Mouse (Mus musculus) retina, adult 2 months (tissue): Measurements from ENCODE around the gene Lamc1.

ENCODE experiments used
- DNase-seq: peaks from one replicate; pipeline ENCODE4 v3.0.0-alpha.2; 2012; ENCODE audit warnings: low read depth, low spot score

Gene Lamc1

DNA sequence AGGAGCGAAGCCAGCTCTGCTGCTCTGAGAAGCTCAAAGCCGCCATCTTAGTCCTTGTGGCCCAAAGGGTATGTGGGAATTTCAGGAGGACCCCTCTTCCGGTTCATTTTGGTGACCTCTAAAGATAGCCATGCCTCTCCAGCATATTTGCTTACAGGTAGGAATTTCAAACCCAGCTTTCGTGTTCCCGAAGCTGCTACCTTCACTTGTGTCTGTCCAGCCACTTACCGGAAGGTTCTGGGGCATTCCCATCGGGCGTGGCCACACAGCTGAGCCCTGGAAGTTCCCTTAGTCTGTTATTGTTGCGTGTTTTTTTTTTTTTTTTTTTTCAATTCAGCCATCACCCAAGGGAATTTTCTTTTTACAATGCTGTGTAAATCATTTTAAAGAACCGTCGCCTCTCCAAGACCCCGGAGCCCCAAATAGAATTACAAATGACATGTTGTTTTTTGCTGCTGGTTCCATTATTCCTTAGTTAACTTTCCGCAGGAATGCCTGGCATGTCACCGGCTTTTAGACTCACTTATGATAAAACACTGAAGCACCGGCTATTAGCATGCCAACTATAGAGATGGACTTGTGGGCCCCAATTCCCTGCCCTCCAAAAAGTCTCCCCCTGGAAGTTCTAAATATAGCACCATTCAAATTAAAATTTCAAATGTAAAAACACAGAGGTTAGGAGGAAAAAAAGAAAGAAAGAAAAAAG lies 141.2 kb downstream of the Lamc1 start:
- no peak for DNase-seq

DNA sequence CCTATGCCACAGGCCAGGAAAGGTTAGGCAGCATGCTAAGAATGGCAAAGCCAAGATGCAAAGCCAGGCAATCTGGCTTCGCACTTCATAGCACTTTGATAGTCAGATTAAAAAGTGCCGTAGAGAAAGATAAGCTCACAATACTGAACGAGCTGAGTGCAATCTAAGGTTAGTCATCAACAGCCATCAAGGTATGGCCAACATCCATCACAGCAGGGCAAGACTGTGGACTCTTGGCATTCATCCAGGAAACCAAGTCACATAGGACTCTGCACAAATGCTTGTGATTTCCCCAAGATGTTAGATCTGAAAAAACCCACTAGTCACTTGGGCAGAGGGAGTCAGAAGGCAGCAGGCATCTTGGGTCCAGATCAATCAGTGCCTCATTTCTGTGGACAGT lies 144.5 kb downstream of the Lamc1 start:
- DNase-seq: no peak

DNA sequence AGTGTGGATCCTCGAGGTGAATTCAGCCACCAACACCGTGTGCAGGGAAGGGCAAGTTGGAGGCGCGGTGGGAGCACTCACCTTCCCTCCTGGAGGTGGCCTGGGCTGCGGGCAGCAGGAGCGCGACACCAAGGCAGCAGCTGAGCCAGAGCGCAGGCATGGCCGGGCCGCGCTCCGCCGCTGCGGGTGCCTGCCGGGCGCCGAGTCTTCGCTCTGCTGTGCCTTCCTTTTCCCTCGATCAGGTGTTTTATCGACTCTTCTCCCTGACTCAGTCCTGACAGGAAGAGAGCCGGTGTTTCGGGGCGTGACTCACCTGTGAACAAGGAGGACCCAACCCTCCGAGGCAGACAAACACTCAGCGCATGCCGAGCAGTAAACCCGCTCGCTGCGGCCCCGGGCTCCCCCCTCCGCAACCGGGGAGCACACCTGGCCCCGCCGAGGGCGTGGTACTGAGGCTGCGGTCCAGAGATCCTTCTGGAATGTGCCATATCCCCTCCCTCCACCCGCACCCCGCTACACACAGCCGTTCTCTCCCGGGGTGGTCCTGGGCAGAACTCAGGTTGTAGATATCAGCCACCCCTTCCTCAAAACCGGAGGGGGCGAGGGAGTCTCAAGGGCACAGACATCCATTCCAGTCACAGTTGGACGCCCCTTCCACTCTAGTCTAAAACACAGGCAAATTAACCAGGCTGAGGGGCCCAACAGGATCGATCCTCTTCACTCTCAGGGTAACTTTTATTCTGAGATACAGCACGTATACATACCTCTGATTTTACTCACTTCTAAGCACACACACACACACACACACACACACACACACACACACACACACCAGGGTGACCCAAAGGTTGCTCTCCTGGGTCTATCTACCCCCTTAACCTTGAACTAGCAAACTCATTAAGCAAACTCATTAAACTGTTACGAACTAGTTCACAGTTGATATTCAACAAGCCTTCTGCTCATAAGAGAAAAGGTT lies 146.5 kb downstream of the Lamc1 start, which contains the start of gene Lamc2:
Lamc2 (minus strand) TSS at position 620 of the 976 bp plus-strand sequence.
- no peak for DNase-seq

GRCm38 (mm10) chr1:153180586-153181289 lies 151.8 kb downstream of the Lamc1 start:
- no peak for DNase-seq

DNA sequence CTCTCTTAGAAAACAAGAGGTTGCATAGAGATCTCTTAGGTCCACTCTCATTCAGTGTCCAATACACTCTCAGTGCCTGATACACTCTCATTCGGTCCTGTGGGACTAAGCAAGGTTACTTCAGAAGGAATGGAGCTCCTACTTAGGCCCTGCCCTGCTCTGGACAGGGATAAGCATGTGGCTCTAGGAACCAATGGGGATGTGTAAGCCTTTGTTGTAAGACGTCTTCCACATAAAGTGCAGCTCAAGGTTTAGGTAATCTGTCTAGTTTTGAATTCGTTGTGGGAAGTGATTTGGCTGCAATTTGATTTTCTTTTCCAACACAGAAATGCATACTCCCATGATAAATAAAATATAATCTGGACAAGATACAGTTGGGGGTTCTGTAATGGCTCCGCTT lies 152.4 kb downstream of the Lamc1 start:
- DNase-seq: no peak

DNA sequence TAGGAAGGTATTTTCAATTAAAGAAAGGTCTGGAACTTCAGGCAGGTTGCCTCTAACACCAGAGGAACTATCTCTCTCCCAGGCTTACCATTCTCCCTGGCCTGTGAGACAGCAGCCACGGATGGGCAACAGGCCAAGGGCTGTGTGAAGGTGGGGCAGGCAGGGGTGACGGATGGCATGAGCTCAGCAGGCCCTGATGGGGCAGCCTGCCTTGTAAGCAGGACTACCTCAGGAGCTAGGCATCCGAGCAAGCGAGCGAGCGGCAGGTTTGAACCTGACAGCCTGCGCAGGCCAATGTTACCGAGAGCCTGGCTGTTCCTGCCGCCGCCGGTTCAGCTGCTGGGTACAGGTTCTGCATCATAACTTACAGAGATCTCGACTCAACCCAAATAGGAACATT lies 157.8 kb downstream of the Lamc1 start:
- no peak for DNase-seq

DNA sequence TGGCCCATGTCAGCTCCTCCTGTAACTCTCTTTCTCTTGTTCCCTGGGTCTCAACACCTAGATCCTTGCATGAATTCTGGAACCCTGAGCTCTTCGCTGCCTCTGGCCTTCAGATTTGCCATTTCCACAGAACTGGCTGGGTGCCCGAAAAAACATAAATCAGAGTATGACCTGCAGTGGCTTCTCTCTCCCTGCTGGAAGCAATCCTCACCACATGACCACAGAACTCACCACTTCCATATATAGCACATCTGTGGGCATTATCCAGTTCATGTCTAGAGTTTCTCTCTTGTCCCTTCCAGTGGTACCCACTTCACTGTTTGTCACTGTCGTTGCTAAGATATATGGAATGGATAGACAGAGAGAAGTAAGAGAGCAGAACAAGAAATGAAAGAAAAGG lies 159.3 kb downstream of the Lamc1 start:
- no peak for DNase-seq

DNA sequence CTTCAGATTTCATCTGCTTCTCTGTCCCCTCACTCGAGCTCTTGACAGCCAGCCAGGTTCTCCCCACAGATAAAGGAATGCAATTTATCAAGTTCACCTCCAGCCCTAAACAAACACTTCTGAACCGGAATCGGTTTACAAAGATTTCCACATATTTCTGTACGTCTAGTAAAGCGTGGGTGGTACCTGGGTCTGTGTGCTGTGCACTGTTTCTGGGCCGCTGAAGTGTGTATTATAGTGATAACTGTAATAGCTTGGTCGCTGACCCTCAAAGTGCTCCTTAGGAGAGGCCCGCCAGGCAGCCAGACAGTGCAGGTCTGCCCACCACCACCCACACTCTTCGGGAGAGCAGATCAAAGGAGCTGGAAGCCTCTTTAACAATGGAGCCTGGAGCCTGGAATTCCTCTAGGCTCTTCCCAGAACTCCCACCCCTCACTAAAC lies 160.3 kb downstream of the Lamc1 start:
- no peak for DNase-seq

DNA sequence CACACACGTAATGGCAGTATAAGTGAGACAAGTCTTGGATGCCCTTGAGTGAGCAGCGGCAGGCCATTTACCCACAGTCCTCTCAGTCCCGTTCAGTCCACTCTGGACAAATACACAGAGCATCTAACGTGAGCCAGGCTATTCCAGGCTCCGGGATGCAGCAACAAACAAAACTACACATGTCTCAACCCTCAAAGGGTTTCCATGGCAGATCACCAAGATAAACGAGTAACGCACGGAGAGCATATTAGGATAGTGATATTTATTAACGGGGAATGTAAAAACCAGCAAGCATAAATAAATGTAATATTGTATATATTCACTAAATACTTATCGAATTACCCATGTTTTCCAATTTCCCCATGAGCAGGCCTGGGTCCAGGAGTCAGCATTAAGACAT lies 161.6 kb downstream of the Lamc1 start:
- no peak for DNase-seq
